Mouse (Mus musculus): ENCODE results near the gene Dpep1. TPM values are rescaled to one million over a fixed set of nuclear protein-coding genes. Genes with fewer than 3 reads are reported as not detected.

Dpep1 gene
- 0.07 and 0.14 TPM in 2 replicates for polyA plus RNA-seq (2012; rRNA removed)
- 0.06 and 0.23 TPM in 2 replicates for polyA plus RNA-seq (2014; fragmentation: Nextera tagmentation; extraction: Ambion mirVana)

- no peak within 1 kb of the TSS for H3K27ac ChIP-seq
- H3K4me2 ChIP-seq (ENCODE audit: low read depth), result no peak within 1 kb of the TSS
- peaks cover 2 to 16% of the 10 kb centered on the region in 2 experiments; a peak in 3 of 4 replicates for H3K4me1 ChIP-seq (replicated peaks; ENCODE audit: control insufficient read depth in 2 of 2, insufficient read depth in 2 of 2, low read length in 1 of 2)
- H3K9ac ChIP-seq (replicated peaks), result no peak within 1 kb of the TSS
- no peak for TF ChIP-seq CTCF (IDR thresholded peaks at IDR 0.05; ENCODE audit: low read depth)
- H3K27me3 ChIP-seq (ENCODE audit: control insufficient read depth, insufficient read depth, low read length), result no peaks in the 10 kb centered on the region
- DNase-seq (ENCODE audit: low read depth in 3 of 3, low spot score in 3 of 3), result no peak
- no peak for ATAC-seq (ENCODE audit: insufficient read depth)
- 49% methylated on average over 19 of the region's 19 CpGs for WGBS (ENCODE audit: insufficient replicate concordance)
- no peak within 1 kb of the TSS for H3K4me3 ChIP-seq (ENCODE audit: insufficient read depth in 1 of 2, low read depth in 2 of 2, low read length in 2 of 2)
- H3K36me3 ChIP-seq (replicated peaks; ENCODE audit: control insufficient read depth, insufficient read depth, low read depth), result no peaks in the 10 kb centered on the region
- no peaks in the 10 kb centered on the region for H3K9me3 ChIP-seq (ENCODE audit: control insufficient read depth, low read length)
These were observed at the start of gene Dpep1 for GRCm38 (mm10) chr8:123185566-123186409. TSS of gene Dpep1 (plus strand) at chr8:123186242.

GRCm38 (mm10) chr8:123136287-123136686, 49.8 kb upstream of the Dpep1 start:
- H3K9me3 ChIP-seq (ENCODE audit: control insufficient read depth, low read length), result no peaks in the 10 kb centered on the region
- WGBS (ENCODE audit: insufficient replicate concordance), result 64% methylated on average over 9 of the region's 9 CpGs
- no peaks in the 10 kb centered on the region for H3K27me3 ChIP-seq (ENCODE audit: control insufficient read depth, insufficient read depth, low read length)

DNA sequence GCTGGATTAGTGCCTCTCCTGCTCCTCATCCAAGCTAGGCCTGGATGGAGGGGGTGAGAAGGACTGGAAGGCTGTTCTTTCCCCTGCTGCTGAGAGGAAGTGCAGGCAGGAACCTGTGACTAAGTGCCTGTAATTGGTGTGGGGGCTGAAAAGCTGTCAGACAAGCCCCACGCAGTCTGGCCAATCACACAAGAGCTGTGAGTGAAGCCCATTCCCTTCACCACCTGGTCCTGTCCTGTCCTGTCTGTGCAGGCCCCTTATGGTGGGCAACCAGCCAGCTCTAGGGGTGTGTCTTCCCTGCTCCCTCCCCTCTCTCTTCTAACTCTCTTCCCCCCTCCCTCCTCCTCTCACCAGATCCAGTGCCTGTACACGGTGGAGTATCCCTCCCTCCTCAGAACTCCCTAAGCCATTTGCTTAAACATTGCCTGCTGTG, 48.4 kb upstream of the Dpep1 start:
- no peaks in the 10 kb centered on the region for H3K36me3 ChIP-seq (replicated peaks; ENCODE audit: control insufficient read depth, insufficient read depth, low read depth)
- TF ChIP-seq EP300 (IDR thresholded peaks at IDR 0.05; ENCODE audit: low read depth), result no peak
- TF ChIP-seq CTCF (IDR thresholded peaks at IDR 0.05; ENCODE audit: low read depth), result no peak
- H3K4me3 ChIP-seq (ENCODE audit: insufficient read depth in 1 of 2, low read depth in 2 of 2, low read length in 2 of 2), result no peak overlapping the region
- no peak for DNase-seq (ENCODE audit: low read depth in 3 of 3, low spot score in 3 of 3)
- H3K9me3 ChIP-seq (ENCODE audit: control insufficient read depth, low read length), result no peaks in the 10 kb centered on the region
- H3K9ac ChIP-seq (replicated peaks), result no peak overlapping the region
- no peak overlapping the region for H3K4me2 ChIP-seq (ENCODE audit: low read depth)
- 0 out of 4 replicates have a peak, but pooled peaks cover 0 to 2% of the 10 kb centered on the region in 2 experiments for H3K4me1 ChIP-seq (replicated peaks; ENCODE audit: control insufficient read depth in 2 of 2, insufficient read depth in 2 of 2, low read length in 1 of 2)
- 22% methylated on average over 2 of the region's 2 CpGs for WGBS (ENCODE audit: insufficient replicate concordance)
- no peak for ATAC-seq (ENCODE audit: insufficient read depth)
- H3K27ac ChIP-seq, result no peak overlapping the region
- no peaks in the 10 kb centered on the region for H3K27me3 ChIP-seq (ENCODE audit: control insufficient read depth, insufficient read depth, low read length)

More at GRCm38 (mm10) chr8:123136287-123136686, 49.8 kb upstream of the Dpep1 start:
- Histone ChIP-seq H3K4me1 (replicated peaks; ENCODE audit: control insufficient read depth in 2 of 2, insufficient read depth in 2 of 2, low read length in 1 of 2) (0 out of 4 replicates have a peak, but pooled peaks cover 0 to 2% of the 10 kb centered on the region in 2 experiments), H3K4me2 (ENCODE audit: low read depth) (no peak overlapping the region), H3K4me3 (ENCODE audit: insufficient read depth in 1 of 2, low read depth in 2 of 2, low read length in 2 of 2) (no peak overlapping the region), H3K36me3 (replicated peaks; ENCODE audit: control insufficient read depth, insufficient read depth, low read depth) (no peaks in the 10 kb centered on the region), H3K27ac (no peak overlapping the region), H3K9ac (replicated peaks) (no peak overlapping the region)
- TF ChIP-seq CTCF (IDR thresholded peaks at IDR 0.05; ENCODE audit: low read depth), result no peak
- TF ChIP-seq EP300 (IDR thresholded peaks at IDR 0.05; ENCODE audit: low read depth), result no peak
- DNase-seq (ENCODE audit: low read depth in 3 of 3, low spot score in 3 of 3) (no peak), ATAC-seq (ENCODE audit: insufficient read depth) (no peak)

DNA sequence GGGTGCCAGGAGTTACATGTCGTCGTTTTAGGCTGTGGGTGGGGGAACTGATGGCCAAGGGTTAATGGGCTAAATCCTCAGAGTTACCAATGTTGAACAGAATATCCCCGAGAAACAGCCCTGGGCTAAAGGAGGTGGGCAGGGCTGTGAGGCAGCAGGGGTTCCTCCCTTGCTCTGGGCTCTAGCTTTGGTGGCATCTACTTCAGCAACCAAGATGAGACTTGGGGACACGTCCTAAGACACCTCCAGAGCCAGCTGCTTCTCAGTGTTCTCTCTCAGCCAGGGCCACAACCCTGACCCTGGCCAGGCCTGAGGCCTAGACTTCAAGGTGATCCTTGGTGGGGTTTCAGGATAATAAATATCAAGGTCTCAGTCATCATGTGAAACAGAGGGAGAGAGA, 47.3 kb upstream of the Dpep1 start:
- Histone ChIP-seq H3K9ac (replicated peaks) (no peak overlapping the region), H3K4me2 (ENCODE audit: low read depth) (no peak overlapping the region), H3K27me3 (ENCODE audit: control insufficient read depth, insufficient read depth, low read length) (no peaks in the 10 kb centered on the region), H3K4me1 (replicated peaks; ENCODE audit: control insufficient read depth in 2 of 2, insufficient read depth in 2 of 2, low read length in 1 of 2) (0 out of 4 replicates have a peak, but pooled peaks cover 0 to 2% of the 10 kb centered on the region in 2 experiments), H3K9me3 (ENCODE audit: control insufficient read depth, low read length) (no peaks in the 10 kb centered on the region), H3K4me3 (ENCODE audit: insufficient read depth in 1 of 2, low read depth in 2 of 2, low read length in 2 of 2) (no peak overlapping the region), H3K36me3 (replicated peaks; ENCODE audit: control insufficient read depth, insufficient read depth, low read depth) (no peaks in the 10 kb centered on the region), H3K27ac (no peak overlapping the region)
- 53% methylated on average over 4 of the region's 4 CpGs for WGBS (ENCODE audit: insufficient replicate concordance)
- no peak for DNase-seq (ENCODE audit: low read depth in 3 of 3, low spot score in 3 of 3)
- ATAC-seq (ENCODE audit: insufficient read depth), result no peak
- TF ChIP-seq EP300 (IDR thresholded peaks at IDR 0.05; ENCODE audit: low read depth) (no peak), CTCF (IDR thresholded peaks at IDR 0.05; ENCODE audit: low read depth) (no peak)

DNA sequence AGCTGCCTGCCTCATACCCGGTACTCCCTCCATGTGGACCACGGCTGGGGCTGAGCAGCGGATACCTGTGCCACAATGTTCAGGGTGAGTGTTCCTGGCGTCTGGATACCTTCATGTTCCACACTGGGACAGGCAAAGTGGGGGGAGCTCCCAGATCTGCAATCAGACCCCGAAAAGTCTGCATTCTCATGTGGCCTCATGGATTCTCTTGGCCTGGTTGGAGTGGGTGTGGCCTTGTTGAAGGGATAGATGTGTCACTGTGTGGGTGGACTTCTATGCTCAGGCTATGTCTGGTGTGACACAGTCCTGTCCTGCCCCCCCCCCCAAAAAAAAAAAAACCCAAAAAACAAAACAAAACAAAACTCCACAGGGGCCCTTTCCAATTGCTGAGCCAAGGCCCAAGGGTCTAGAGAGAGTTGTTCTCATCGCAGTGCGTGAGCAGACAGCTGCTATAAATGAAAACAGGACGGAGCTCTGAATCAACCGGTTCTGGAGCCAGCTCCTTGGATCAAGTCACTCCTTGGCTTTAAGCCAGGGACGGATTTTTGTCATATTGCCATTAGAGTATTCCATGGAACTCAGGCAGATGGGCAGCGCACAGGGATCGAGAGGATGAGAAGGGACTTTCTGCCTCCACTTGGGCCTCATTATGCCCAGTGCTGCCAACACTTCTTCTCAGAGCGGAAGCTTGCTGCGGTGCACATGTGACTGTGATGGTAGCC, 44.1 kb upstream of the Dpep1 start:
- no peak overlapping the region for H3K4me3 ChIP-seq (ENCODE audit: insufficient read depth in 1 of 2, low read depth in 2 of 2, low read length in 2 of 2)
- H3K9ac ChIP-seq (replicated peaks), result no peak overlapping the region
- 76% methylated on average over 14 of the region's 14 CpGs for WGBS (ENCODE audit: insufficient replicate concordance)
- no peak for TF ChIP-seq EP300 (IDR thresholded peaks at IDR 0.05; ENCODE audit: low read depth)
- TF ChIP-seq CTCF (IDR thresholded peaks at IDR 0.05; ENCODE audit: low read depth), result no peak
- H3K27ac ChIP-seq, result no peak overlapping the region
- H3K4me1 ChIP-seq (replicated peaks; ENCODE audit: control insufficient read depth in 2 of 2, insufficient read depth in 2 of 2, low read length in 1 of 2), result 0 out of 4 replicates have a peak, but pooled peaks cover 0 to 2% of the 10 kb centered on the region in 2 experiments
- ATAC-seq (ENCODE audit: insufficient read depth), result no peak
- no peaks in the 10 kb centered on the region for H3K9me3 ChIP-seq (ENCODE audit: control insufficient read depth, low read length)
- no peak for DNase-seq (ENCODE audit: low read depth in 3 of 3, low spot score in 3 of 3)
- H3K27me3 ChIP-seq (ENCODE audit: control insufficient read depth, insufficient read depth, low read length), result no peaks in the 10 kb centered on the region
- H3K36me3 ChIP-seq (replicated peaks; ENCODE audit: control insufficient read depth, insufficient read depth, low read depth), result no peaks in the 10 kb centered on the region
- H3K4me2 ChIP-seq (ENCODE audit: low read depth), result no peak overlapping the region
